Mouse (Mus musculus): ENCODE data around the gene Cplx1. TPM values are rescaled to one million over a fixed set of nuclear protein-coding genes. Genes with fewer than 3 reads are reported as not detected.

Cplx1 gene
- total and polyA plus RNA-seq, 3 experiments, result not detected

DNA sequence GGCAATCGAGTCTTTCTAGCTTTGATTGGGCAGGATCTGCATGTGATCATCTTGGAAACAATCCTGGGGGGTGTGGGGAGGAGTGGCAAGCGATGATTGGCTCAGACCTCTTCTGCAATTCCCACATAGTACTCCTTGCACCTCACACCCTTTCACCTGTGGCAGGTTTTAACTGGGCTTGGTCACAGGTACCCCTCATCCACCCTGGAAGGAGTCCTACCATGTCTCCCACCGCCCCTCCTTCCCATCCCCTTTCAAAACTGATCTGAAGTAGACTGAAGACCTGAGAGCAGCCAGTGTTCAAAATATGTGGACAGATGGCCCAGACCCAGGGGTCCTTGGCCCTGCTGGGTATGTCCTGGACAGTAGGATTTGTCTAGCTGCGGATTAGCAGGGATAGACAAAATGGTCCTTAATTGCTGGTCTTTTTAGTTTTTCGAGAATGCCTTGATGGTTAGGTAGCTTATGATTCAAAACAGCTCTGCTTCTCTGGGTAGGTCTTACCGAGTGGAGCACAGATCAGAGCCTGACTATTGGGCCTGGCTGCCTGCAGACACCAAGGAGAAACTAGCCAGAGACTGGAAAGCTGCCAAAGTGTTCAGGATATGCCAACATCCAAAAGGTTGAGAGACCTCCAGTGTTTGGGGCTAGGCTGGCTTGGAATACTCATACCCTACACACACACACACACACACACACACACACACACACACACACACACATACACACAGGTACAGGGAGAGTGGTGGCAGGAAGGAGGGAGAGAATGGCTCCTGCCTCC lies 34.1 kb downstream of the Cplx1 start:
- no peaks in the 10 kb centered on the region for H3K9me3 ChIP-seq (replicated peaks; ENCODE audit: insufficient read depth, low read length)
- no peaks in the 10 kb centered on the region for H3K79me2 ChIP-seq (ENCODE audit: control insufficient read depth, insufficient read depth, low read length, poor library complexity)
- peak overlapping the region; percentile 40 for H3K27ac ChIP-seq (ENCODE audit: control insufficient read depth, low read depth, low read length)
- peaks cover 0 to 17% of the 10 kb centered on the region in 2 experiments; a peak in 2 of 4 replicates for H3K36me3 ChIP-seq (ENCODE audit: control insufficient read depth in 1 of 2, insufficient read depth in 2 of 2, low read length in 2 of 2)
- H3K4me1 ChIP-seq (ENCODE audit: control insufficient read depth in 1 of 2, insufficient read depth in 2 of 2, low read length in 2 of 2), result peaks cover 4 to 33% of the 10 kb centered on the region in 2 experiments
- no peak overlapping the region for H3K9ac ChIP-seq (ENCODE audit: control insufficient read depth, low read depth, low read length, poor library complexity, severe bottlenecking)
- H3K4me3 ChIP-seq (ENCODE audit: control insufficient read depth in 1 of 2, insufficient read depth in 1 of 2, low read depth in 2 of 2, low read length in 2 of 2), result no peak overlapping the region
- no peaks in the 10 kb centered on the region for H3K27me3 ChIP-seq (ENCODE audit: control insufficient read depth in 1 of 2, insufficient read depth in 2 of 2, low read length in 2 of 2)
- TF ChIP-seq HCFC1 (IDR thresholded peaks at IDR 0.05; ENCODE audit: low read depth, low read length), result no peak
- TF ChIP-seq POLR2AphosphoS5 (IDR thresholded peaks at IDR 0.05; ENCODE audit: borderline replicate concordance, low read depth, low read length), result no peak
- no peak for TF ChIP-seq KAT2A (conservative IDR thresholded peaks at IDR 0.05; ENCODE audit: low read depth, low read length)
- TF ChIP-seq JUND (IDR thresholded peaks at IDR 0.05; ENCODE audit: low read depth, low read length), result no peak
- no peak for TF ChIP-seq POLR2AphosphoS2 (IDR thresholded peaks at IDR 0.05; ENCODE audit: low read length)
- no peak for TF ChIP-seq E2F4 (IDR thresholded peaks at IDR 0.05; ENCODE audit: borderline replicate concordance, low read depth, low read length)
- no peak for TF ChIP-seq SMC3 (IDR thresholded peaks at IDR 0.05; ENCODE audit: low read depth, low read length)
- TF ChIP-seq NELFE (IDR thresholded peaks at IDR 0.05; ENCODE audit: low read depth, low read length), result no peak
- no peak for TF ChIP-seq TBP (IDR thresholded peaks at IDR 0.05; ENCODE audit: low read depth, low read length)
- TF ChIP-seq CHD2 (IDR thresholded peaks at IDR 0.05; ENCODE audit: low read length), result no peak
- TF ChIP-seq MYB (IDR thresholded peaks at IDR 0.05; ENCODE audit: low read depth, low read length), result no peak
- TF ChIP-seq ZC3H11A (IDR thresholded peaks at IDR 0.05; ENCODE audit: low read depth, low read length), result no peak
- no peak for TF ChIP-seq SIN3A (IDR thresholded peaks at IDR 0.05; ENCODE audit: low read length)
- DNase-seq (ENCODE audit: low read depth, low spot score), result peak; percentile 32

DNA sequence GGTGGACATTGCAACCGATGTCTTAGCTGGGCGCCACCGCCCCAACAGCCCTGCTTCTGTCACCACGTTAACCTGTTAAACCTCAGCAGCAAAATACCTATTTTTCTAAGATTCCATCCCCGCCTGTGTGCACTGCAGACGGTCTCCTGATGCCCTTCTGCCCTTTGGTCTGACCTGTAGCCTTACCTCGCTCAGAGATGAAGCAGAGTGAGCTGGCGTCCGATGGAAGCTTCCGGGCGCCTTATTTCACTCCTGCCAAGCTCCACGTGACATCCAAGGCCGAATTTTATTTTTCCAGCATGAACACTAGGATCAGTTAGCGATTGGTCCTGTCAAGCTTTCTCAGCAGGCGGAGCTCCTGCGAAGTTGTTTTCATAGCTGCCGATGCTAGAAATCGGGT lies 47.5 kb downstream of the Cplx1 start:
- TF ChIP-seq KAT2A (conservative IDR thresholded peaks at IDR 0.05; ENCODE audit: low read depth, low read length), result no peak
- Histone ChIP-seq H3K4me3 (ENCODE audit: control insufficient read depth in 1 of 2, insufficient read depth in 1 of 2, low read depth in 2 of 2, low read length in 2 of 2) (no peak overlapping the region), H3K9me3 (replicated peaks; ENCODE audit: insufficient read depth, low read length) (no peaks in the 10 kb centered on the region), H3K27ac (ENCODE audit: control insufficient read depth, low read depth, low read length) (no peak overlapping the region), H3K36me3 (ENCODE audit: control insufficient read depth in 1 of 2, insufficient read depth in 2 of 2, low read length in 2 of 2) (peaks cover 0 to 21% of the 10 kb centered on the region in 2 experiments), H3K4me1 (ENCODE audit: control insufficient read depth in 1 of 2, insufficient read depth in 2 of 2, low read length in 2 of 2) (peaks cover 11 to 16% of the 10 kb centered on the region in 2 experiments), H3K27me3 (ENCODE audit: control insufficient read depth in 1 of 2, insufficient read depth in 2 of 2, low read length in 2 of 2) (no peaks in the 10 kb centered on the region), H3K9ac (ENCODE audit: control insufficient read depth, low read depth, low read length, poor library complexity, severe bottlenecking) (no peak overlapping the region), H3K79me2 (ENCODE audit: control insufficient read depth, insufficient read depth, low read length, poor library complexity) (no peaks in the 10 kb centered on the region)
- DNase-seq (ENCODE audit: low read depth, low spot score), result no peak

DNA sequence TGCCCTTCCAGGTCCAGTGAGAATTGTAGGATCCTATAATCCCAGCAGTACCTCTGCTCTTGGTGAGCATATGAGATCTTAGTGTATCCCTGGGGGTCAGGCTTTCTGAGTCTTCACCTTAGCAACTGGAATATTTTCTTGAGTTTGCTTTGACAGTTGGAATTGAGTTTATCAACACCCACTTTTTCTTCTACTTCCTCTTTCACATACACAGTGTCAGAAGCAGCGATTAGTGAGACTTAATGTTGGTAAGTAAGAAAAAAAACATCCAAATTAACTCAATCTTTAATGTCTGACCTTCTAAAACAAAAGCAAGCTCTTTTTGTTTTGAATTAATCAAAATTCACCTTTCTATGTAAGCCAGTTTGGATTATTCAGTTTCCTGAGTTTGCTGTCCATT lies 48.3 kb downstream of the Cplx1 start:
- TF ChIP-seq NELFE (IDR thresholded peaks at IDR 0.05; ENCODE audit: low read depth, low read length) (no peak), MAZ (IDR thresholded peaks at IDR 0.05; ENCODE audit: low read depth, low read length) (no peak), ZNF384 (IDR thresholded peaks at IDR 0.05; ENCODE audit: low read depth, low read length) (peak; percentile 84), BHLHE40 (IDR thresholded peaks at IDR 0.05; ENCODE audit: borderline replicate concordance, low read depth, low read length) (no peak), KAT2A (conservative IDR thresholded peaks at IDR 0.05; ENCODE audit: low read depth, low read length) (no peak), MYB (IDR thresholded peaks at IDR 0.05; ENCODE audit: low read depth, low read length) (peak; percentile 65), MEF2A (IDR thresholded peaks at IDR 0.05; ENCODE audit: extremely low read depth, insufficient replicate concordance, low read depth, low read length, poor library complexity, severe bottlenecking) (no peak), MYC (IDR thresholded peaks at IDR 0.05; ENCODE audit: low read depth, low read length) (no peak), EP300 (IDR thresholded peaks at IDR 0.05; ENCODE audit: low read depth in 1 of 2, low read length in 2 of 2) (peak; percentile 78 to 85), CHD2 (IDR thresholded peaks at IDR 0.05; ENCODE audit: low read length) (no peak), GATA1 (IDR thresholded peaks at IDR 0.05; ENCODE audit: low read depth, low read length) (peak; percentile 34; the same call in 1 of the 2 replicates), SIN3A (IDR thresholded peaks at IDR 0.05; ENCODE audit: low read length) (peak; percentile 81), RCOR1 (IDR thresholded peaks at IDR 0.05; ENCODE audit: low read depth, low read length) (0 out of 2 replicates have a peak, but pooled peaks have one; percentile 31), MXI1 (IDR thresholded peaks at IDR 0.05; ENCODE audit: low read depth, low read length) (peak; percentile 55)
- H3K4me1 ChIP-seq (ENCODE audit: control insufficient read depth in 1 of 2, insufficient read depth in 2 of 2, low read length in 2 of 2), result peaks cover 11 to 16% of the 10 kb centered on the region in 2 experiments
- H3K36me3 ChIP-seq (ENCODE audit: control insufficient read depth in 1 of 2, insufficient read depth in 2 of 2, low read length in 2 of 2), result peaks cover under 1 to 21% of the 10 kb centered on the region in 2 experiments
- H3K9me3 ChIP-seq (replicated peaks; ENCODE audit: insufficient read depth, low read length), result no peaks in the 10 kb centered on the region
- no peak overlapping the region for H3K9ac ChIP-seq (ENCODE audit: control insufficient read depth, low read depth, low read length, poor library complexity, severe bottlenecking)
- no peaks in the 10 kb centered on the region for H3K79me2 ChIP-seq (ENCODE audit: control insufficient read depth, insufficient read depth, low read length, poor library complexity)
- peak overlapping the region; percentile 82 for H3K27ac ChIP-seq (ENCODE audit: control insufficient read depth, low read depth, low read length)
- DNase-seq (ENCODE audit: low read depth, low spot score), result peak; percentile 81
- H3K4me3 ChIP-seq (ENCODE audit: control insufficient read depth in 1 of 2, insufficient read depth in 1 of 2, low read depth in 2 of 2, low read length in 2 of 2), result no peak overlapping the region
- H3K27me3 ChIP-seq (ENCODE audit: control insufficient read depth in 1 of 2, insufficient read depth in 2 of 2, low read length in 2 of 2), result no peaks in the 10 kb centered on the region

Measured in MEL (cell line).